Mouse (Mus musculus) liver, adult 2 months (tissue): ENCODE results near the gene Gng7.

Experiments
- CTCF ChIP-seq: fragments of 200-500 bp; IDR thresholded peaks from 2 replicates; pipeline ENCODE4 v1.5.1; 2011; ENCODE audit warnings: low read depth, low read length, control low read depth
- POLR2A ChIP-seq: fragments of 200-500 bp; IDR thresholded peaks from 2 replicates; pipeline ENCODE4 v1.6.1; 2011; ENCODE audit warnings: low read length, control low read depth; ENCODE audit not compliant: insufficient read depth; ENCODE audit errors: extremely low read depth

DNA sequence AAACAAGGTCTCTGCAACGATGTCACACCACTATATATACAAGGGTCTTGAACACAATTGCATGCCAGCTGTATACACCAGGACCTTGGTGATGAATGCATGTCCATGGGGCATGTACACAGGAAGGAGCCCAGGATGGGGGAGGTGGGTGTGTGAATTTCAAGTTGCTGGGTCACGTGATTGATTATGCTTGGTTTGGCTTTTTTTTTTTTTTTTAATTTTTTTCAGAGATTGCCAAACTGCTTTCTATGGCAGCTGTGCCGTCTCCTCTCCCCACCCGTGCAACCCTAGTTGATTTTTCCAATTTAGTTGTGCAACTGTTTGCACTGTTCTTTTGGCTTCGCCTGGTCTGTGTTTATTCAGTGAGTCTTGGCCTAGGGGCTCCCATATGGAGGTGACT is 52.2 kb downstream of the Gng7 start:
- TF ChIP-seq POLR2A (no peak), CTCF (no peak)
